Mouse (Mus musculus): ENCODE data around the gene Ptbp2. TPM values are rescaled to one million over a fixed set of nuclear protein-coding genes. Genes with fewer than 3 reads are reported as not detected.

Gene Ptbp2
- total RNA-seq (2021): 10 to 100 TPM; 25.3 to 25.9 TPM
- long read RNA-seq, experiment 1, transcript Ptbp2-201 (14 exons, 3,364 nt): major isoform, 7 of 11 reads
- long read RNA-seq, experiment 1, partial matches to known transcripts: 1 of 11 reads
- long read RNA-seq, experiment 1, other reads (novel, unspliced or antisense): 1 of 11 reads
- long read RNA-seq, experiment 2, transcript Ptbp2-213 (14 exons, 3,777 nt): major isoform, 5 of 13 reads
- long read RNA-seq, experiment 2, partial matches to known transcripts: 1 of 13 reads
- long read RNA-seq, experiment 2, other reads (novel, unspliced or antisense): 2 of 13 reads

DNA sequence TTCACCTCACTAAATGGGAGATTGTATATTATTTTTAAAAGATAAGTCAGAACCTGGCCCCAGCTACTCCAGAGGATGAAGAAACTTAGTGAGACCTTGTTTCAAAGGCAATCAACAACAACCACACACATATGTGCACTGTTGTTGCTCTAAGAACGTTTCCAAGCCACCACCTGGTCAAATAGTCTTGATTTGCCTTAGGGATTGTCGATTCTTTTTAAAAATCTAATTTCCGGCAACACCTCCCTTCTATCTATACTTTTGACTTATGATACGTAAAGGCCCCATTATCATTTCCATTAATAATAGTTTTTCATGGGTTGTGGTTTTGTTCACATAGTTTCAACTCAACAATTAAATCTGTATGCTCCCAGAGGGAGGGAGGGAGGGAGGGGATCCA, at the start of gene Ptbp2:
Gene Ptbp2 (minus strand): TSS at position 101 of the 400 bp plus-strand sequence.
- no peak for DNase-seq
- intact Hi-C loops (cut with DNase I): no loop called here

DNA sequence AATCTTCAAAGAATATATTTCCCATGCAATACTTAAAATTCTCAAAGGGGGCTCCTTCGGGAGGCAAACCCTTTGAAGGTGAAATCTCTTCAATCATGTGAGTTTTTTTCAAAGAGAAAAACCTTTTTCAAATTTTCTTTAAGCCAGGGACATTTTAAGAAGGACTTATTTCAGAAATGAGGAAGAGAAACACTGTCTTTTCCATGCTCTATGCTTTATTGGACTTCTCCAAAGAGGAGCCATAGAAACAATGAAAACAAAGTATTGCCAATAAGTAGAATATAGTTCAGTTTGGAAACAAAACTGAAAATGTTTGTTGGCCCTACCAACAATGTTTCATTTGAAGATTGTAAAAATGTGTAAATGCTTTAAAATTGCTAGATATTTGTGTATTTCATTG, 30.4 kb upstream of the Ptbp2 start:
- intact Hi-C loops (cut with DNase I): no loop called here
- no peak for DNase-seq

DNA sequence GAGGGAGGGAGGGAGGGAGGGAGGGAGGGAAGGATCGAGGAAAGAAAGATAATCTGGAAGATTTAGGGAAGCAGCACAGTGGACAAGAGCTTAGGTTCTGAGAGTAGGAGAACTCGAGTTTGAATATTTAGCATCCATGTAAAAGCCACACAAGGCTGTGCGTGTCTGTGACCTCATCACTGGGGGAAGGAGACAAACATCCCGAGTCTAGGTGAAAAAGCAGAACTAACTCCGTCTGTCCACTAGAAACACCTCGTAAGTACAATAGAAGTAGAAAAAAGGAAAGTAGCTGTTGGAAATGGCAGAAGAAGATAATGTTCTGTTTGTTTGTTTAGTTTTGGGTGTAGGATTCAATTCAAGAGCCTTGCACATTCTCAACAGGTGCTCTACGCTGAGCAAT, 21.9 kb upstream of the Ptbp2 start:
- intact Hi-C loops (cut with DNase I): no loop called here

DNA sequence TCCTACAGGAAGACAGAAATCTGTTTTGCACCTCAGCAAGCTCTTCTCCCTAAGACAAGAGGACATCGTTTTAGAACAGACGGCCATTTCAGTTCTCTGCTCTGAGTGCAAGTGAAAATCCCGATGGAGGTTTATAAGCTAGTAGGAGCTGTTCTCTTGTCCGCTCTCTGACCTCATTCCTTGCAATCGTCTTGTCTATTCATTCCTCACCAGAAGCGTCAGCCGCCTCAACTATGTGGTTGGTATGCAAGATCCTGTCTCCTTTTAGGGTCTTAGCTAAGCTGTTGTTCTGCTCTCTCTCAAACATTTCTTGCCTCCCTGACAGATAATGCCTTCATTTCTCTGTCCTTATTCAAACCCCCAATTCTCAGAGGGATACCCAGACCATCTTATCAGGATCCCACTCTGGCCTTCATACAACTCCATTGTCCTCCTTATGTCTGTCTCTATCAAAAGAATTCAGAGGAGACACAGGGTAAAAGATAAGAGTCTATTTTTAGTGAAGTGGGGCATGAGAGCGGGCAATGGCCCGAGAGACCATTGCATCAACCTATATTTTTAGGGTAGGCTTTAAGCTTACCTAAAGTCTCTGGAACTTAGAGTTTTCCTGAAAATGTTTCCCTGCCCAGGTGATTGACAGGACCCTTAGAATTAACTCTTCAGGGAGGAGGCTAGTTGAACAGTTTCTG, 10.6 kb upstream of the Ptbp2 start:
- no peak for DNase-seq
- intact Hi-C loops (cut with DNase I): no loop called here

More for the DNA sequence above, 21.9 kb upstream of the Ptbp2 start:
- no peak for DNase-seq

DNA sequence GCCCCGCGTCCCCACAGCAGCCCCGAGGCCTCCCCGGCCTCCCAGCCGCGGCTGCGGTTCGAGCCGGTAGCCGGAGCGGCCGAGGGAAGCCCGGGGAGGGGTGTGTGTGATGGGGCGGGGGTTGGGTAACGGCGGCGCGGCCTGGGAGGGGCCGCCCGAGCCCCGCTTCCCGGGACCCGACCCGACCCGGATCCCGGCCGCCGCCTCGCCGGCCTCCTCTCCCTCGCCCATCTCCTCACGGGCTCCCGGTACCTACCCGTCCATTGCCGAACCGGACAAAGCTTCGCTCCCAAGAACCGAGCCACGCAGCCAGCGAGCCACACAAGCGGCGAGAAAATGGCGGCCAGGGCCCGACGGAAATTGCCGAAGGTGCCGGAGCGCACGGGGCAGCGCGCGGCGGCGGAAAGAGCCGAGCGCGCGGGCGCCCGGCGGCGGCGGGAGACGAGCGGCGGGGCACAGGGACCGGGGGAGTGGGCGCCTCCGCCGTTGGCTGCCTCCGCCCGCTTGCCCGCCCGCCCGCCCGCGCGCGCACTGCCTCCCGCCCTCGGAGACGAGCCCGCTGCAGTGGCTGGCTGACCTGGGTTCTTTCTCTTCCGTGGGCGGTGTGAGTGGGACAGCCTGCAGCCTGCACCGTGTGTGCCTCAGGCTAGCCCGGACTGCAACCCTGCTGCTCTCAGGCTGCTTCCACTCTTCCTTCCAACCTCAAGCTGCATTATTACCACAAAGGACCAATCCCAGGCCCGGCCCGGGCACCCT, 1.1 kb downstream of the Ptbp2 start:
- intact Hi-C loops (cut with DNase I): loop anchor here (2.0 kb wide), 1 partner anchor 38 kb away; no protein-coding TSS in a partner anchor
- peak; percentile 91 for DNase-seq

DNA sequence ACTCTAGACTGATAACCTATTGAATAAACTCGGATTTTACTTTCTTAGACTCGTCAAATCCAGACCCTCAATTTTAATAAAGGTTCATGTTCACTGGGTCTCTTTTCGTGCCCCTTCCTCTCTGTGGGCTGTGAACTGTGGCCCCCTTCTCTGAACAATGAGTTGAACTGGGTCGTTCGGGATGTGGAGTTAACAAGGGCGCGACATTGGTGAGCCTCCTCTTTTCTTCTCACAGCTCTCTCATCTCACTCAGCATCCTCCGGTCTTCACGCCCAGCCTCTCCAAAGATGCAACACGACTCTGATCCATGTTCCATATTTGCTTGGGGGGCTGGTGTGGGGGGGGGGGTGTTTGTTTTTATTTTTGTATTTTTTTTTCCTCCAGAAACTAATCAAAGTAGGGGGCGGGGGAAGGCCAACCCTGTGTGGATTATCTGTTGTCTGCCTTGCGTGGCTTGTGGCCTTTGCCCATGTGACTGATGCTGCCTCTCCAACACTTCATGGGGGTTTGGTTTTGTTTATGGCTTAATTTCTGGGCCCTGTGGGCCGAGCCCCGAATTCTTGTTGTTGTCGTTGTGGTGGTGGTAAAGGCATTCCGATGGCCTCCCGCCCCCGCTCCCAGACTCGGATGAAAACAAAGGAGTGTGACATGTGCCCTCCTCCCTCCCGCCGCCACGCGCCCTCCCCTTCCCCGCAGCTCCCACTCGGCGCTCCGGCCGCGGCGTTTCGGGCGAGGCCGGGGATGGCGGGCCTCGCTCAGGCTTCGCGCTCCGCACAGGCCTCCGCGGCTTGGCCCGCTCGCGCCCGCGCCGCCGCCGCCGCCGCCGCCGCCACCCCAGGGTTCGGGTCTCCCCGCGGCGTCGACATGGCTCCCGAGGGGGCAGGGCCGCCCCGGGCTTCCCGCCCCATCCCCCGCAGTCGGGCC, 2.0 kb downstream of the Ptbp2 start:
- intact Hi-C loops (cut with DNase I): loop anchor here (2.0 kb wide), 1 partner anchor 37 kb away; no protein-coding TSS in a partner anchor

DNA sequence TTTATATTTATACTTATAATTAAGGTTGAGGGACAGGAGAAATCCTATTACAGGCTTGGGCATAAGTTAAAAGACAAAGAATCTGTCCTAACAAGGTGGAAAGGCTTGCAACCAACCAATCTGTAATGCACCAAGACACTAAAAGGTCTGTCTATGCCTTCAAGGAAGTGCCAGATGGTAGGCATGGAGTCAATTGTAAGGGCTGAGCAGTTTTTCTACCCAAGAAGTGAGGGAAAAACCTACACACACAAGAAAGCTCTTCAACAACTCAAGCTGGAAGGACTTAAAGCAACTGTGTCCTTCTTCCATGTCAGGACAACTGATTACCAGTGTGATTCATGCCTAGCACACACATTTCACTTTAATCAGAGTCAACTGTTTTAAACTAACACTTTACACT, 3.4 kb downstream of the Ptbp2 start:
- intact Hi-C loops (cut with DNase I): no loop called here
- DNase-seq: no peak

More for the DNA sequence above, 2.0 kb downstream of the Ptbp2 start:
- DNase-seq: peak in 1 of 2 experiments; percentile 59

DNA sequence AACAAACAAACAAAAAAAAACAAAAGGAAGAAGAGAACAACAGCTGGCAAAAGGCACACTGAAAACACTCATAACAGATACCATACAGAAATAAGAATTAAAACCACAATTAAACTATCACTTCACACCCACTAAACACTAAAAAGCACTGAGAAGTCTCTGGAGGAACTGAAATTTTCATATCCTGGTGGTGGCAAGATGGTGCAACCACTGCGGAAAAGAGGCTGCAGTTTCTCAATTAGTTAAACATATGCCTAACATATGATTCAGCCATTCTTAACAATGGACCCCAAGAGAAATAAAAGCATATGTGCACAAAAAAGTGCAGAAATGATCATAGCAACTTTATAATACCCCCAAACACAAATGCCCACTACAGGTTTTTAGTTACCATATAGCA, 5.0 kb downstream of the Ptbp2 start:
- no peak for DNase-seq

DNA sequence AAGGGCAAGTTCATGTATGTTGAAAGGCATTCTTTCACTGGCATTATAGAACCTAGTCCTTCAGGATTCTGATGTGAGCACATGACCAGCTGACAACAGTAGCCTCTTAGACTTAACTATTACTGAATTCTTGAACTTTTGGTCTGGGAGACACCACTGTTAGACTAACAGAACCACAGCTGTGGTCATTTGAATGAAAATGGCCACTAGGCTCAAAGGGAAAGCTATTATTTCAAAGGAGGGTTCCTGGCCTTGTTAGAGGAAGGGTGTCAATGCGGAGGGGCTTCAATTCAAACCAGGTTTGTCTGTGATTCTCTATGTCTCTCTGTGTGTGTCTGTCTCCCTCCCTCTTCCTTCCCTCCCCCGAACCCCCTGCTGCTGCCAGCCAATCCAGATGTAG, 5.8 kb downstream of the Ptbp2 start:
- intact Hi-C loops (cut with DNase I): no loop called here
- no peak for DNase-seq

More for the DNA sequence above, 5.0 kb downstream of the Ptbp2 start:
- intact Hi-C loops (cut with DNase I): no loop called here

DNA sequence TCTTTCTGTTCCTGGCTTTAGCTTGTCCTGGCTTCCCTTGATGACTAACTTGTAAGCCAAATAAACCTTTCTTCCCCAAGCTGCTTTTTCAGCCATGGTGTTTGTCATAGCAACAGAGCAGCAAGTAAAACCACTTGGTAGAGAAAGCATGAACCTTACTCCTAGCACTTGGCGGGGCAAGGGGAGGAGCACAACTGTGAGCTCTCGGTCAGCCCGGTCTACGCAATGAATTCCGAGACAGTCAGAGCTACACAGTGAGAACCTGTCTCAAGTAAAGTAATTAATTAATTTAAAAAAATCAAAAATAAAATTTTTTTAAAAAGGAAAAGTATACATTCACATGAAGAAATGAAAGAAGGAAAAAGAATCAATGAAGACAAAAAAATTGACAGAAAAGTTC, 8.1 kb downstream of the Ptbp2 start:
- no peak for DNase-seq
- intact Hi-C loops (cut with DNase I): no loop called here

DNA sequence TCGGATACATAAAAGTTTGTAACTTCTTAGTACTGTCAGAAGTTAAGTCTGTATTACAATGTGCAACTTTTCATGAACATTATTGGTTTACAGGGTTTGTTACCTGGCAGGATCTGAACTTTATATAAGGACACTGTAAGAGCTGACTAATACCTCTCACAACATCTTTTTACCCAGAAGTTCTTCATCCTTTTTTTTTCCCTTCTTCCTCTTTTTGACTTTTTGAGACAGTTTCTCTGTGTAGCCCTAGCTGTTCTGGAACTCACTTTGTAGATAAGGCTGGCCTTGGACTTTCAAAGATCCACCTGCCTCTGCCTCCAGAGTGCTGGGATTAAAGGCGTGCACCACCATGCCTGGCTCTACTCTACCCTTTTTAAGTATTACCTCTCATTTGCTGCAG, 11.5 kb downstream of the Ptbp2 start:
- DNase-seq: no peak
- intact Hi-C loops (cut with DNase I): no loop called here

DNA sequence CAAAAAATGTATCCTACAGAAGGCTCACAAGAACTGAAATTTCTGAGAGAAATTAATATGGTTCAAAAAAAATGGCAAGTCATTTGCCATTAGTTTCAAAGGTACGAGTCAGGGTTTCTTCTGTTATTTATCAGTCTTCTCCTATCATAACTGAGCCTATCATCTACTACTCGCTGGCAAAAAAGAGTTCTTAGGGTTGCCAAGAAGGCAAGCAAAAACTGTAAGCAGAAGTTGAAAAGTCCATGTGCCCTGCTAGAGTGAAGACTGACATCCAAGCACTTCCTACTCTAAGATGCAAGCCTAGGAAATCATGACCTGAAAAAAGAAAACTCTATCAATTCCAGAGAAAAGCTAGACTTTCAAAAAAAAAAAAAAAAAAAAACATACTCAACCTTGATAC, 20.5 kb downstream of the Ptbp2 start:
- intact Hi-C loops (cut with DNase I): no loop called here
- no peak for DNase-seq

DNA sequence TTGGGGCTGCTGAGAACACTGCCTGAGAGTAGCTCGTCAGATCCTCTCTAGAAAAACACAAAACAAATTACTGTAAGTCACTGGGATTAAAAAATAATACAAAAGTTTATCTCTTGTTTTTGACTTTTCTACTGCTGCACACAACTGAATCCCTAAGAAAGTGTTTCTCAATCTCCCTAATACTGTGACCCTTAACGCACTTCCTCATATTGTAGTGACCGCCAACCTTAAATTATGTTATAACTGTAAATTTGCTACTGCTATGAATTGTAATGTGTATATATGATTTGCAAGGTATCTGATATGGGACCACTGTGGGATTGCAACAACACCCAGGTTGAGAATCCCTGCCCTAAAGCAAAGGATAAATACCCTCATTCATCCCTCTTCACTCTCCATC, 22.5 kb downstream of the Ptbp2 start:
- DNase-seq: no peak
- intact Hi-C loops (cut with DNase I): no loop called here

DNA sequence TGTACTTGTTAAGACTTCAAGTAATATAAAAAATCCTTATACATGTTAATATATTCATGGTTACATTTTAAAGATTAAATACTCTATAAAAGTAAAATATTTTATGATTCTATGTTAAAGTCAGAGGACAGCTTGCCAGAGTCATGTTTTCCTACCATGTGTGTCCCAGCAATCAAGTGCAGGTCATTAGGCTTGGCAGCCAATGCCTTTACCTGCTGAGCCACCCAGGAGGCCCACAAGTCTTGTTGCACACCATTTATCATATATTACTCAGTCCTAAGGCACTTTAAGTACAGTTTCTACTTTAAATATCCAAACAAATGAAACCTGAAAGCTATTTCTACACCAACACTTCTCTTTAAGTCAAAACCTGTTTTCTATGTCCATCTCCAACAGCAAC, 30.5 kb downstream of the Ptbp2 start:
- intact Hi-C loops (cut with DNase I): no loop called here
- DNase-seq: no peak

DNA sequence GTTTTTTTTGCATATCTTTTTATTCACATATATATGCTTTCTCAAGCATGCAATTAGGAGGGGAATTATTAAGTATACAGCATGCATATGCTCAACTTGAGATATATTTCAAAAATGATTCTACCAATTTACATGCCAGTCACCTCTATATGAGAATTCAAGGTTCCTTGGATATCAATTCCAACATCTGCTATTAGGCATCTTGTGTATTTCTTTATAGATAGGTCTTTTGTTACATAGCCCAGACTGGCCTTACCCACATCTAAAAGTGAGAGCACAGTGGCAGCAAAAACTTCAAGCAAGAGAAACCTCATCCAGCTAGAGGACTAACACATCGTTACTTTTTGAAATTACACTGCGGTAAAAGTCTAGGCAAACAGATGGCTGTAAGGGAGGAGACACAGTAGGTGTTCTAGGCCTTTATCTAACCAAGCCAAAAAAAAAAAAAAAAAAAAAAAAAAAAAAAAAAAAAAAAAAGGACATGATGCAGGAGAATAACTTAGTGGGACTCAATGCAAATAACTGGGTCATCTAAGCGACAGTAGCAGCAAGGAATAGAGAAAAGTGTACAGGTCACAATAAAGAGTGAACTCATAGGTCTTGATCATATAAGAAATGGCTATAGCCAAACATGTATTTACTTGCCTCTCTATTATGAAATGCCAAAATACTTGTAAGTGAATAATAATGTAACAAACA, 34.6 kb downstream of the Ptbp2 start:
- no peak for DNase-seq
- intact Hi-C loops (cut with DNase I): no loop called here

DNA sequence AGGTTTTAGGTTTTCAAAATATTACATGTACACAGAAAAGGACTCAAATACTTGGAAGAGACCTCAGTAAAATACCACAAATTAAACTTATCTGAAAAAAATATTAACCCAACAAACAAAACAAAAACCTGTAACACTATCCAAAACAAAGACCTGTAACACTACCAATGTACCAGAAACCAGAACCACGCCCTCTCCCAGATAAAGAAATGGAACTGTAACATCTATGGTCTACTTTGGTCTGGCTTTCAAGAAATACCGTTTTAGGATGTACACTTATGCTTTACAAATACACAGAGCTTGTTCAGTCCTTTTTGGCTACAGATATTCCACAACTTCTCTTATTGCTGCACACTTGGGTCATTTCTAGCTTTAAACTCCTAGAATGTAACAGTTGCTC, 35.1 kb downstream of the Ptbp2 start:
- no peak for DNase-seq
- intact Hi-C loops (cut with DNase I): no loop called here

DNA sequence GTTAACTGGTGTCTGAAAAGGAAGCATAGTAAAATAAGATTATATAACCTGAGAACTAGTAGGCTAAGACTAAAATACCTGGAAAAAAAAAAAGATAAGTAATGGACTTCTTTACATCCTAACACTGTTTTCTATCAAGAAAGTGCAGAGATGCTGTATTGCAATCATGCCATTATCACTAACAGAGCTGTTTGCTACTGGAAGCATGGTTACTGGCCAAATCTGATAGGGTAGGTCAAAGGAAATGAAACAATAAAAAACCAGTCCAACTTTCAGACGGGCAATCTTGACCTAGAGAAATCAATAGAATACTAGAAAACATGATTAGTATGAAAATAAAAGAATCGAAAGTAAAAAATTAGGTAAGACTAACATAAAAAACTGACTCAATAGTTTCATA, 37.6 kb downstream of the Ptbp2 start:
- intact Hi-C loops (cut with DNase I): no loop called here

DNA sequence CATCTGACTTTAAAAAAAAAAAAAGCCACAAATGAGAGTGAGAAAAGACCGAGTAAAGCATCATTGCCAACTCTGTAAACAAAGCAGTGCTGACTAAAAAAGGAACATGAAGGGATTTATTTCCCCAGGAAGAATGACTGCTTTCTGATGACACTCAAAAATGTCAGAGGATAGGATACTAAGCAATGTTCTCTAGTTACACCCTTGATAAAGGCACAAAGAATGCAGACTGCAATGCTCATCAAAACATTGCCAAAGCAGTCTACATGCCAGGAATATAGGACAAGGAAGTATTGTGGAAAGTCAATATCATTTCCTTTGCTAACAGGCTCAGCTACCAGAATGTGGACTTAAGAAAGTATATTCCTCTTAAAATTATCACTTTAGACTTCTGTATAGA, 38.5 kb downstream of the Ptbp2 start:
- DNase-seq: no peak
- intact Hi-C loops (cut with DNase I): loop anchor here (2.0 kb wide), 1 partner anchor 37 kb away; no protein-coding TSS in a partner anchor

More for the DNA sequence above, 37.6 kb downstream of the Ptbp2 start:
- no peak for DNase-seq

DNA sequence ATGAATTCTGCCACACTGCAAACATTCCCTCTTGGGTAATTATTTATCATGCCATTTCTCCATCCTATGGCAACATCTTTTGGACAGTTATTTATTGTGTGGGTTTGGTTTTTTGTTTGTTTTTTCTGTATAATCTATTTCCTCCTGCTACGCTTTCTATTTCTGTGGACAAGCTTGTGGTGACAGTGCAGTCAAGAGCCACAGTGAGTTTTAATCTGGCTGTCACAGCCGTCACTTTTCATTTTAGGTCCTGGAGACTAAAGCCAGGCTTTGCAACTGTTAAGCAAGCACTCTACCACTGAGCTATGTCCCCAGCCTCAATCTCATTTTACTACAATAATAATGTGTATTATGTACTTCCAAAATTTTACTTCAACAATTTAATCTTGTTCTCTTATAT, 54.4 kb downstream of the Ptbp2 start:
- intact Hi-C loops (cut with DNase I): no loop called here

DNA sequence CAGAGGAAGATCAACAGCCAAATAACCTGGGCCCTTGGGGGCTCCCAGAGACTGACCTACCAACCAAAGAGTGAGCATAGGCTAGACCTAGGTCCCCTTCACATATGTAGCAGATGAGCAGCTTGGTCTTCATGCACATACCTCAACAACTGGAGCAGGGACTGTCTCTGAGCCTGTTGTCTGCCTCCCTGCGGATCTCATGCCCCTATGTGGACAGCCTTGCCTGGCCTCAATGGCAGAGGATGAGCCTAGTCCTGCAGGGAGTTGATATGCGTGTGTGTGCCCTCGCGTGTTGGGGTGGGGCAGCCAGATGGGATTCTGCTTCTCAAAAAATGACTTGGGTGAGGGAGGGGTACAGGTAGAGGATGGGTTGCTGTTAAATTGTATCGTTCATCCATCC, 72.2 kb downstream of the Ptbp2 start:
- no peak for DNase-seq
- intact Hi-C loops (cut with DNase I): no loop called here

More for the DNA sequence above, 54.4 kb downstream of the Ptbp2 start:
- DNase-seq: no peak

All from heart, postnatal 14 days (tissue).